Mouse (Mus musculus) gonadal fat pad, adult 2 months (tissue): ENCODE measurements at regions not wholly inside any gene's neighbourhood (a gene's known extent, or its start where the extent isn't known, plus 50 kb on each side); places are given as distances from the start of the nearest gene placed in this dataset.

Source experiments
- DNase-seq: peaks from one replicate; pipeline ENCODE4 v3.0.0-alpha.2; 2012; ENCODE audit warnings: low read depth

DNA sequence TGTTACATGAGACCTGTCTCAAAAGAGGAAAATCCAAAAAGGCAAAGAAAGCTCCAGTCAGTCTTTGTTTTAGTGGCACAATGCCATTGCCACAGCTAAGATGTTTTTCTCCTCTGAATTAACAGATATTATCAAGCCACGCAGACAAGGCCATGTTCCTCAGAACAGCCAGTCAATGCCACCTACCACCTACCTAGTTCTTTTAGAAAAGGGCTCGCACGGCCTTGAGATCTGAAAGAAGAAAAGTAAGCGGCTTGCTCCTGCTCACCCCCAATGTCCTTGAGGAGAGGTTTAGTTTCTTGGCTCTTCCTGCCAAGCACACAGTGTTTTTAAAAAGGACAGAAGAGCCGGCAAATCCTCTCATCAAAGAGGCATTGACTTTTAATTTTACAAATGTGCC is 88.7 kb upstream of the Noct start:
- DNase-seq: no peak

DNA sequence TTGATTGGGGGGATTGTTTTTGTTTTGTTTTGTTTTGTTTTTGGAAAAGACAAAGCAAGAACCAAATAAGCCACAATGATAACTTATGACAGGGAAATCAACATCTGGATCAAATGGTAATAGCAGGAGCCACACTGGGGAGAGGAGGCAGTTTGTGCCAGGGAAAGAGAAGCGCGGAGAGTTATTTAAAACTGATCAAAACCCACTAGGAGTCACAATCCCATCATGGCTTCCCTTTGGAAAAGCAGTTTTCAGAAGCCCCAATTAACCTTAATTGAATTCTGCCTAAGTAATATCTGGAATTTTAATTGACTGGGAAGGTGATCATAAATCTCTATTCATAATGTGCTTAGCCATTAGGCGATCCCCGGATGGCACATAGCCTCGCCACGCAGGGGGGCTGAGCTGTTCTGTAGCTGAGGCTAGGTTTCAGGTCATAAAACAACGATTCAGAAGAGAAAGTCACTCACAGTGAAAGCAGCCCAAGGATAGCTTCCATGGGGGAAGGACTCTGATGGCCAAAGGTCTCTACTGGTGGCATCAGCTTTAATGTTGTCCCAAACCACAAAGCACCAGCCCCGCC is 86.4 kb upstream of the Noct start:
- no peak for DNase-seq

DNA sequence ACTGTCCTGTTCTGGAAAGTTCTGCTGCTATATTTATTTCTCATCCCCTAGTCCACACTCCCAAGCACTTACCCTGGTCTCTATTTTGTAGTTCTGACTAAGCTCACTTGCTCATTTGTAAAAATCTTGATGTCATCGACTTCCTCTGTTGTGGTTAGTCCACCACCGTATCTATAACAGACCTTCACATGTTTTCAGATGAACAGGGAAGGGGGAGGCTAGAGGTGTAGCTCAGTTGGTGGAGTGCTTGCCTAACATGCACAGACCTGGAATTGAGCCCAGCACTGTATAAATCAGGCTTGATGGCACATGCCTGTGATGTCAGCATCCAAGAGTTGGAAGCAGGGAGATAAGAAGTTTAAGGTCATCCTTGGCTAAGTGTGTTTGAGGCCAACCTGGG is 78.3 kb upstream of the Noct start:
- DNase-seq: no peak

DNA sequence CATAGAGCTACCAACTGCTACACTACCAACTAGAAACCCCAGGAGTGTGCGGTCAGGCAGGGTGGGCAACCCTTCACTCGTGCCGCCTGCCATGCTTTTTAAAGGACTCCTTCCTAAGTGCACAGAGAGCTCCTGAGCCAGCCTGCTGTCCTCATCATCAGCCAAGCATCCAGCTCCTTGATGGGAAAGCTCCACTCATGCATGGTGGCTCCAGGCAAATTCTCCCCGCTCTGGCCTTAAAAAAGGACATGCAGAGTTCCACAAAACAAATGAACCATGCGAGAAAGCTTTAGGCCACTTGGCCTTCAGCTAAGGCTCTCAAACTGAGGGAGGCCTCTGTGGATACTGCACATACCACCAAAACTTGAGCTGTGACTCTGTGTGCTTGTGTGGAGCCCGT is 74.2 kb upstream of the Noct start:
- DNase-seq: no peak

DNA sequence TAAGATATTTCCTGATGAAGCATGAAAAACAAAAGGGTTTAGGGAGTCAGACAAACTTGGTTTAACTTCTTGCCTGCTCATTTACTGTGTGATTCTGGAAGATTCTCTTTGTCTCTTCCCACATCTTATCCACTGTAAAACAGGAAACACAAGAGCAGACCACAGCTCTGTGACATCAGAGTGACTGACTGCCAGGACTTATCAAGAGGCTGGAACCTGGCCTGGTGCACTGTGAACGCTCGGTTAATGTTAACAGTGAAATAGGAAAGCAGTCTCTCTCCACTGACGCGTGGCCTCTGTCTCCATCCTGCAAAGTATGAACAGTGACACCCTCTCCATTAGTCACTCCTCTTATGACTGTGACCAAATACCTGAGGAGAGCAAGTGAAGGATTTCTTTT is 73.1 kb upstream of the Noct start:
- no peak for DNase-seq

DNA sequence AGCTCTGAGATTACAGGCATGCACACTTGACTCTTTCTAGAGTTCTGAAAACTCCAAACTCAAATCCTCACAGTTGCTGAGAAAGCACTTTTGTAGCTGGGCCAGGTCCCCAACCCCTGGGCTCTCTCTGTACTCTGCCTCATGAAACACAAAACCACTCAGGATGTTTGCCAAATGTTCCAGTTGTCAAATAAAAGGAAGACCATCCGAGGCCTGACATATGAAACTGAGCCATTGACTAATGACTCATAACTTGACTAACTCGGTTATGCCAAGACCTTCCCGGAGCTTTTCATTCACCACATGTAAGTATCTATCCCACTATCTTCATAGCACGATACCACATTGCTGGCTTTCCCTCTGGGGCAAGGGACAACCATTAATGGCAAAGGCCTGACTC is 68.6 kb upstream of the Noct start:
- no peak for DNase-seq

DNA sequence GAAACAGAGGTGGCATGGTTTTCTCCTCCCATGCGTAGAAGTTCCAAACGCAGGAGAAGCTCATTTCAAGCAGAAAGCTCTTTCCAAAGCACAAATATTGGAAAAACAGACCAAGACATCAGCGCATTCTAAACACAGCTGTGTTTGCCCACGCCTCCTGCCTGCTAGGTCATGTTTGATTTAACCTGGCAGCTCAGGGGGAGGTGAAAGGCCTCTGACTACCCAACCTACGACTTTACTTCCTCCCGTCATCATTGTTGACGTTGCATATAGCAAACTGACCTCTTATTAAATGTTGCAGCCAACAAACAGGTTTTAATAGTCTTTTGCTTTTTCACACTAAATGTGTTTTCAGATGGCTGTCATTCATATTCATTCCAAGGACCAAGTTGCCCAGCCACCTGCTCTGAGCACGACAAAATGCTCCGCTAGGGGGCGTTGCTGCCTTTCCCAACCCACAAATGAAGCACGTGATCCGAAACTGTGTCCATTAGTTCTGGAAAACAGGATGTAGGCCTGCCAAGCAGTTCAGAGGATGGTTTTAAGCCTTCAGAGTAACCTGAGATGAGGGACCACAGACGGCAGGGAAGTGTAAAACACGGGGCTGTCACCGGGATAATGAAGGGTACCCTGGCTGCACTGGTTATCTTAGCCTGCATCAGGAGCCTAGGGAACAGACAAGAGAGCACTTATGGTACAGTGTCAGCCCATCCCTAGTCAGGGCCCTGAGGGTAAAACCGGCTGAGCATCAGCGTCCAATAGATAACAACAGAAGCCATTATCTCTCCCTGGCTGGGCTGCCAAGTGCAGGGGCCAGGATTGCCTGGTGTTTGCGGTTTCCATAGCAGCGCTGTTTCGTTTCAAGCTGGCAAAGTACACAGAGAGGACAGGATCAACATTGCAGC is 67.6 kb upstream of the Noct start:
- no peak for DNase-seq

DNA sequence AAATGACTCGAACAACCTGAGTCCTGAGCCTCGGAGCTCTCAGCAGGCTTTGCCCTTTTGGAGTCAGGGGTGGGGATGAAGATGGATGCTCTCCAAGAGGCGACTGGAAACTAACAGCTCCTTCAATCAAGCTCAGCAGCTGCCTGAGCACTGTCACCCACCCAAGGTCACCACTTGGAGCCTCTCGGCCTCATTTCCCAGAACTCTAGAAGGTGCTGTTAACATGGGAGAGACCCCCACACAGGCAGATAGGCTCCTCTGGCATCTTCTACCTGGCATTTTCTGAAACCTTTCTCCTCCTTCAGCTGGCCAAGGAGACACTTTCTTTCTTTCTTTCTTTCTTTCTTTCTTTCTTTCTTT is 67.0 kb upstream of the Noct start:
- DNase-seq: no peak

DNA sequence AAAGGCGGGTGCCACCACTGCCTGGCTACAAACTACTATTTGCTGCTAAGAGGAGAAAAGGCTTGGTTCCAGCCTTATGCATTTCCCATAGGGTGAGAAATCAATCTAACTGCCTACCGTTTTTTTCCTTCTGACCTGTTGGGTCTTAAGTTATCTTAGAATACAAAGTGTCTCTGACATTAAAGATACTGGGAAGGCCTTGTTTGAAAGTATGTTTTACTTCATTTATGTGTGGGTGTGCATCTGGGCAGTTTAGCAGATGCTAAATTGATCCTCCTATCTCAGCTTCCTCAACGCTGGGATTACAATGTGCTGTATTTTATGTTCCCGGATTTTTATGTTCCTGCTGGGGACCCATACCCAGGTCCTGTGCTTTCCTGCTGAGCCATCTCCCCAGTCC is 65.8 kb upstream of the Noct start:
- no peak for DNase-seq

DNA sequence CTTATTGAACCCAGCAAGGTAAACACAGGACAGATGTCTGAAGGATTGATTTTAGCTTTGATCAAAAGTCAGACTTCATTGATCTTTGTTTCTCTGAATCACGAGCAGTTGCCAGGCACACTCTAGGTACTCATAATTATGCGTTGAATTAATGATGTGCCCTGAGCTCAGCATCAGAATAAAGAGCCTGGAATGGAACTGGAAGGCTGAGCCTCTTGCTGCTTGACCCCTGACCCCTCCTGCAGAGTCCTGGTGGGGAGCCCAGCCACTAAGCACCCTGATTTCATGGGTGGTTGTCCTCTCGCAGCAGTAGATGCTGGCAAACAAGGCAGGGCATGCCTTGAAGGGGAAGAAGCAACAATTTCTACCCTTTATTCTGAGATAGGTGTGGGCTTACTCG is 64.9 kb upstream of the Noct start:
- DNase-seq: no peak

DNA sequence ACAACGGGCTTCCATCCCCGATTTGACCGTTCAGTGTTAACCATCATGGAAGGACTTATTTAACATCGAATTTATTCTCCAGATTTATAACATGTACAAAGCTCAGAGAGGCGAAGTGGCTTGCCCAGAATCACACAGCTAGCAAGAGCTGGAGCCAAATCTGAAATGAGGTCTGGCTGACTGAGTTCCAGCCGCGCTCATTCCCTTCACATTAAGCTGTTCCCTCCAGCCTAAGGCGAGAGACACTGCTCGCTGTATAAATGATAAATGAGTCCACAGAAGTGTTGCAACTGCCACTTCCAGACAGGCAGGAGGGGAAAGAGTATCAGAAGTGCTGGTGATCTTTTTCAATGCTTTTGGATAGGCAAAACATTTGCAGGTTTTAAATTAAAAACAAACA is 64.4 kb upstream of the Noct start:
- no peak for DNase-seq

DNA sequence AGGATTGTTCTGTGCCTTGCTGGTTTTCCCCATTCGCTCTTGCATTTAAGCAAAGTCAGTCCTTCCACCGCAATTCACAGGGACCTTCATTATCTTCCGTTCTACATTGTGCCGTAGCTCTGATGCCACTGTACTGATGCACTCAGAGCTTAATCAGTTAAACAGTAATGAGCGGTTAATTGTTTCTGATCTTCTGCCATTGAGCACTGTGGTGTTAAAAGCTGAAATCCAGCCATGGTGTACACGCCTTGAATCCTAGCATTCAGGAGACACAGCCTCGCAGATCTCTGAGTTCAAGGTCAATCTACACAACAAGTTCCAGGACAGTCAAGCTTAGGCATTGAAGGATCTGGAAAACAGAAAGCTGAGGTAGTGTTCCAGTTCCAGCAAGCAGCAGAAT is 63.6 kb upstream of the Noct start:
- DNase-seq: no peak

DNA sequence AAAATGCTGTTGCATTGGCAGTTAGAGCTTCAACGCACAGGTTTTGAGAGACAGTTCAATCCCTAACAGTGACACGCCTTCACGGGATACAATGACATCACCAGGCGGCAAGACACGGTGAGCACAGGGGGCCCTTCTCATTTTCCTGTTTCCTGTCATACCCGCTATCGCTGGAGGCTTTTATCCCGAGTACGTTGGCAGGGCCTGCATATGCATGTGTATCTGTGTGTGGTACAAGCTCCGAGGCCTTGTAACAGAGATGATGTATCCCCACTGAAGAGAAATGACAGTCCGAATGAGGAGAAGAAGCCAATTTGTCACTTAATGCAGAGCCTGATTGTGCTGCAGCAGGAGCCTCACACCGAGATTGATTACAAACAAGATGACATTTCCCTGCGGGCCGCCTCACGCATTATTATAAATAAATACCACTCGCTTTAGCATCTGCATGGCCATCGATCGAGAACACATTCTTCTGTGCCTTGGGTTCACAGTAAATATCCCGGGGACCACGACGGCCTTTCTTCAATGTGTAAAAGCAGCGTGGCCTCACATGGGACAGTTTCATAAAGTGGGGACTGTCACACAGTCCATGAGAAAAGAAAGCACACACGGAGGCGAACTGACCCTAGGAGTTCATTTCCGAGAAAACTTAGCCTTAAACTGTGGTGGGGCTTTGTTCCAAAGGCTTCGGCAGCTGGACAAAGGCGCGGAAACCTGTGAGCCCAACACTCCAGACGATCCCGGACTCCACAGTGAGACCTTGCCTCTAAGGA is 54.9 kb upstream of the Noct start:
- no peak for DNase-seq

DNA sequence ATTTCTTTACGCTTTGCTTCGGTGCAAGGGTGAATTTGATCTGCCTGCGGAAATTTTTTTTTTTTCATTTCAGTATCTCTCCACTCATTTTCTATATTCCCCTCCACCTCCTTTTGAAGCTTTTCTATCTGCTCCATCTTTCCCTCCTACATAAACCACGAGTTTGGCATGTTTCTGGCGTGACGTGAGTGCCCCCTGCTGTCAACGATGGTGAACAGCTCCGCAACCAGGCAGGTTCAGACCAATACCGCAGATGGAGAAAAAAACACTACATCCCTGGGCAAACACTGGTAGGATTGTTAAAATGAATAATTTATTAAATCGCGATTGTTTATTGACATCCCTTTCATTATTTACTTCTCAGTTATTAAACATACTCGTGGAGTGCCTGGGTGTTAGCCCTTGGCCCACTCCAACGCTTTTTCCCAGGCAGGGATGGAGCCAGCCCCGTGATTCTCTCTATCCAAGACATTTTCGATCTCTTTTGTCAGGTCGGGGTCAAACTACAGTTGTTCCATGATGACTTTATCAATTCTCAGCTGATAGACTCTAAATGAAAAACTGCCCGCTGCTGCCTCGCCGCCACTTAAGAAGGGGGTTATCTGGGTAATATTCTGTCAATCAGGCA is 53.9 kb upstream of the Noct start:
- DNase-seq: no peak
